Mouse (Mus musculus): ENCODE data around the gene Spic. TPM values are rescaled to one million over a fixed set of nuclear protein-coding genes. Genes with fewer than 3 reads are reported as not detected.
"Not testable (repeated sequence)": the region's sequence is repeated elsewhere in the genome, so short reads cannot be mapped to it uniquely, and the experiment has no call there.

Spic gene
- polyA plus RNA-seq, 1 experiment from 2014 or later = not detected

DNA sequence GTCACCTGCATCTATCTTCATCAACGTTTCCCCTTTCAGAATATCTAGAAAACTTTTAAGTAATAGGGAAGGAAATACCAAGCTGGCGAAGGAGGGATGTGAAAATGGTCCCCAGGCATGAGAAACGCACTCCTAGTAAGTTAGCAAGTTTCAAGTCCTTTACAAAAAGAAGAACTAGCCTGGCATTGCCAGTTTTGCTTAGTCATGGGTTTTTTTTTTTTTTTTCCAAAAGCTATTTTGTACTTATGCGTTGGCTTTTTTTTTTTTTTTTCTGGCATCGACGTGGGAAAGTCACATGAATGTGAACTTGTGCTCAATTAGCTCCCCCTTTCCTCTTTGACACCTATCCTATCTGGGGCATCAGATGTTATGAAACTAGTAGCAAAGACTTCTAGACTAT is 27.5 kb upstream of the Spic start:
- 85% methylated on average over 6 of the region's 6 CpGs for WGBS
- H3K4me3 ChIP-seq (replicated peaks) = no peak overlapping the region
- H3K9me3 ChIP-seq = no peaks in the 10 kb centered on the region
- no peaks in the 10 kb centered on the region for H3K4me1 ChIP-seq
- no peak for ATAC-seq (ENCODE audit: low FRiP score)
- H3K36me3 ChIP-seq (replicated peaks) = no peaks in the 10 kb centered on the region
- no peak overlapping the region for H3K4me2 ChIP-seq
- H3K27ac ChIP-seq = no peak overlapping the region
- H3K27me3 ChIP-seq = no peaks in the 10 kb centered on the region
- H3K9ac ChIP-seq = no peak overlapping the region

DNA sequence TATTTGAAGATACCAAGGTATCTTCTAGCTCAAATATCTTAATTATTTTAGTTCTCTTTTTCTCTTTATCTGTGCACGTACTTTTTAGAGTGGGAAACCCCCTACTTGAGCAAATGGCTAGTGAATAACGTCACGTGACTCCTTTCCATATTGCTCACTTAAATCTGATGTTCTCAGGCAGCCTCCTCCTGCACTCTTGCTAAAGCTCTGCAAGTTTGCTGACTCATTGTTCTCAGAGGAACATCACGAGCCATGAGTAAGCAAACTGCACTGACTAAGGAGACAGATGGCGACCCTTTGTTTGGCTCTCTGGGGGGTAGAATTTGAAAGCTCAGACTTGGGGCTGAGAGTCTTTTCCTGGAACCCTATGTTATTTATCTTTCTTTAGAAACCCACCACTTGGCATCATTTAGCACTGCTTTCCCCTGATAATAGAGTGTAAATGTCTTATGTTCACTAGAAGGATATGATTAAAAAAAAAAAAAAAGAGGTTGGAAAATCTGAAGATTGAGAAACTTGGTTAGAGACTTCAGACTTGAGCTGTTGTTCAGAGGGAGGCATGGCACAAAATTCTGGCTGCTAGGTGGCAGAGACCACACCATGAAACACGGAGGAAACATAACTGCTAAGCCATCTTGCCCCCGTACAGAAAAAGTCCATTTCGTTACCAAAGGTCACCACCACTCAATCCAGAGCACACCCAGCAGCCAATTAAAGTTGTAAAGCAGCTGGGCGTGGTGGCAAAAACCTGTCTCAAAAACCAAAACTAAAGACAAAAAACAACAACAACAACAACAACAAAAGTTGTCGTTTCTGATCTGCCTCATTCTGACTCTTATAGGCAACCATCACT is 24.1 kb upstream of the Spic start:
- no peak for ATAC-seq (ENCODE audit: low FRiP score)
- H3K4me3 ChIP-seq (replicated peaks) = no peak overlapping the region
- no peak overlapping the region for H3K9ac ChIP-seq
- H3K4me1 ChIP-seq = no peaks in the 10 kb centered on the region
- H3K27me3 ChIP-seq = no peaks in the 10 kb centered on the region
- no peak overlapping the region for H3K27ac ChIP-seq
- H3K36me3 ChIP-seq (replicated peaks) = no peaks in the 10 kb centered on the region
- WGBS = 61% methylated on average over 10 of the region's 10 CpGs
- H3K4me2 ChIP-seq = no peak overlapping the region
- no peaks in the 10 kb centered on the region for H3K9me3 ChIP-seq

DNA sequence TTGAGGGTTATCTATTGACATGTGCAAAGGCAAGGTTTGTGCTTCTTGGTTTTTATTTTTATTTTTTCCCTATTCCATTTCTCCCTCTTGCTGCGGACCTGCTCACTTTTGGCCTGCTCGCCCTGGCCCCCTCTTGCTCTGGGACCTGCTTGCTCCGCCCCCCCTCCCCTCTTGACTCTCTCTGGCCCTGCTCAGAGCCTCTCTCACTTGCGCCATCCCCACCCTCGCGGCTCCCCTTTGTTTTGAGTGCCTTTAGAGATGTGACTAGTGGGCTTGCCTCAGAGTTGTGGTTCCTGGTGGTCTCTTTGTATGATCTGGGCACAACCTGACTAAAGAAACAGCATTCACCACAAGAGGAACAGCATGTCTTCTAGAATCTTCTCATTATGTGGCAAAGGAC is 16.1 kb upstream of the Spic start:
- Histone ChIP-seq H3K27me3 (no peaks in the 10 kb centered on the region), H3K4me1 (no peaks in the 10 kb centered on the region), H3K4me2 (no peak overlapping the region), H3K9ac (no peak overlapping the region), H3K36me3 (replicated peaks) (no peaks in the 10 kb centered on the region), H3K9me3 (no peaks in the 10 kb centered on the region), H3K4me3 (replicated peaks) (no peak overlapping the region), H3K27ac (no peak overlapping the region)
- ATAC-seq (ENCODE audit: low FRiP score) = no peak
- 71% methylated on average over 6 of the region's 6 CpGs for WGBS

DNA sequence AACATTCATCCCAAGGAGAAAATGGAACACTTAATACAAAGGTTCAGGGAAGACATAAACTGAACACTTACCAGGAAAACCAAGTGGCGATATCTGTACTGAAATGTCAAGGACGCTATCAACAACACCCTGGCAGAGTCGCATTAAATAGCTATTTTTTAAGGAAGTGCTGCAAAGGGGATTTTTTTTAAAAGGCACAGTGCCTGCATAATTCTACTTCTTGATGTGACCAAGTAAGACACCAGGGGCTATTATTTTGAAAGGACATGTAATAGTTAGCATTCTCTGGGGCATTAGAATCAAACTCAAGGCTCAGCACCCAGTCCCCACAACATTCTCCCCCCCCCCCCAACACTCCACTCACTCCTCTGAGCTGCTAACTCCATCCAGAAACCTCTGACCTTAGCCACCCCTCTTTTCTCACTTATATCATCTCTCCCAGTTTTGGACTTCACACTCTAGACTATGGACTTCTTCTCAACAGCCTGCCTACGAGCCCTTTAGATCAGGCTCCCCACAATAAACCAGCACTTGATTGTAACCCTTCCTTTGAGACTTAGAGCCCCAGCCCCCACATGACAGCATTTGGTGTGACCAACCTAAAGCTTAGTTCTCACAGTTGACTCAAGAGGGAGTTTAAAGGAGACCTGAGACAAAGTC is 1.8 kb downstream of the Spic start:
- Histone ChIP-seq H3K27me3 (no peaks in the 10 kb centered on the region), H3K27ac (no peak overlapping the region), H3K36me3 (replicated peaks) (no peaks in the 10 kb centered on the region), H3K9me3 (no peaks in the 10 kb centered on the region), H3K4me3 (replicated peaks) (no peak overlapping the region), H3K4me1 (no peaks in the 10 kb centered on the region), H3K4me2 (no peak overlapping the region), H3K9ac (no peak overlapping the region)
- ATAC-seq (ENCODE audit: low FRiP score) = no peak
- 82% methylated on average over 4 of the region's 4 CpGs for WGBS

DNA sequence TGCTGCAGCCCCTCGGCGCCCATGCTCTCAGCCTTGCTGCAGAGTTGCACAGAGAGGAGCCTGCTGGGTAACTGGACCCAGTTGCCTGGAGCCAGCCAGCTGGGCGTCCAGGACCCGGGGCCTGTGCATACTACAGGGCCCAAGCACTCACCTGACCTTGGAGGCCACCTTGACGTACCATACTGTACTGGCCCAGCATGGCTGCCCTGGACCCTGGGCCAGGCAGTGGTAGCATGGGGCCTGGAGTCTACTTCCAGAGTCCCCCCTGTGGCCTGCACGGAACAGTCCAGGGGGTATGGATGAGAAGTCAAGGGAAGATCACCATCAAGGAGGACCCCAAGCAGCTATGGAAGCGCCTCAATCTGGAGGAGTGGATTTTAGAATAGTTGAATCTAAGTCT is 12.0 kb downstream of the Spic start:
- H3K9me3 ChIP-seq = no peaks in the 10 kb centered on the region
- H3K9ac ChIP-seq = no peak overlapping the region
- H3K27ac ChIP-seq = no peak overlapping the region
- 91% methylated on average over 7 of the region's 7 CpGs for WGBS
- H3K27me3 ChIP-seq = no peaks in the 10 kb centered on the region
- H3K4me2 ChIP-seq = no peak overlapping the region
- no peak for ATAC-seq (ENCODE audit: low FRiP score)
- no peaks in the 10 kb centered on the region for H3K4me1 ChIP-seq
- no peaks in the 10 kb centered on the region for H3K36me3 ChIP-seq (replicated peaks)
- no peak overlapping the region for H3K4me3 ChIP-seq (replicated peaks)

DNA sequence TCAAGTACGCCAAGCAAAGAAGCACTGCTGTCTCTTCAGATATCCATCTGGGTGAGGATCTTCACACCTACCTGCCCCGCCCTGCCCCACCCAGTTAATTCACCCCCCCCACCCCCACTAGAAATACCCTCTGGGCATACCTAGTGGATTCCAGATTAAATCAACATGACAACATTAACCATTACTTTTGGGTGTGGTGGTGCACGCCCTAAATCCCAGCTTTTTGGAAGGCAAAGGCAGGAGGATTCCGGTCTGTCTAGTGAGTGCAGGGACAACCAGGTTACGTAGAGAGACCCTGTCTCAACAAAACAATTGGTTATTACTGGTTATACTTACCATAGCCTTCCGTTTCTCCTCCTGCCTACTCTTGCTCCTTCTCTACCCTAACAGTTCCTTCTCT is 12.7 kb downstream of the Spic start:
- Histone ChIP-seq H3K9ac (no peak overlapping the region), H3K9me3 (no peaks in the 10 kb centered on the region), H3K4me3 (replicated peaks) (no peak overlapping the region), H3K4me1 (no peaks in the 10 kb centered on the region), H3K27ac (no peak overlapping the region), H3K4me2 (no peak overlapping the region), H3K27me3 (no peaks in the 10 kb centered on the region), H3K36me3 (replicated peaks) (no peaks in the 10 kb centered on the region)
- WGBS = 87% methylated on average over 6 of the region's 6 CpGs
- no peak for ATAC-seq (ENCODE audit: low FRiP score)

DNA sequence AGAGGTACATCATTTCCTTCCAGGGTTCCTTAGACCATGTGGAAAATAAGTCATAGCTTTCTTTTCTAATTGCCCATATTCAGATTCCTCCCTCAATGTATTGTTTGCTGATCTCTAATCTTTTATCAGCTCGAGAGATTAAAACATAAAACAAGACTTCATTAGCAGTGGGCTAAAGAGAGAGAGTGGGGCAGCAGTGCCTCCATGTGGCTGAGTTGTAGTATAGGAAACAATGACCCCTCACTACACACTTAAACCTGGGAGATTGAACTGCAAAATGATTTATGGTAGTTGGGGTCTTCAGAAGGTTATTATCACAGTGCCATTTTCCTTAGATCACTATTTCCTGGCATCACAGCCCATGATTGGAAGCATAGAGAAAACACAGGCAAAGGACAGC is 15.1 kb downstream of the Spic start:
- no peak overlapping the region for H3K9ac ChIP-seq
- no peaks in the 10 kb centered on the region for H3K27me3 ChIP-seq
- no peak overlapping the region for H3K4me2 ChIP-seq
- no peaks in the 10 kb centered on the region for H3K36me3 ChIP-seq (replicated peaks)
- 49% methylated on average over 1 of the region's 1 CpGs for WGBS
- ATAC-seq (ENCODE audit: low FRiP score) = no peak
- no peak overlapping the region for H3K4me3 ChIP-seq (replicated peaks)
- H3K27ac ChIP-seq = no peak overlapping the region
- H3K9me3 ChIP-seq = no peaks in the 10 kb centered on the region
- no peaks in the 10 kb centered on the region for H3K4me1 ChIP-seq

DNA sequence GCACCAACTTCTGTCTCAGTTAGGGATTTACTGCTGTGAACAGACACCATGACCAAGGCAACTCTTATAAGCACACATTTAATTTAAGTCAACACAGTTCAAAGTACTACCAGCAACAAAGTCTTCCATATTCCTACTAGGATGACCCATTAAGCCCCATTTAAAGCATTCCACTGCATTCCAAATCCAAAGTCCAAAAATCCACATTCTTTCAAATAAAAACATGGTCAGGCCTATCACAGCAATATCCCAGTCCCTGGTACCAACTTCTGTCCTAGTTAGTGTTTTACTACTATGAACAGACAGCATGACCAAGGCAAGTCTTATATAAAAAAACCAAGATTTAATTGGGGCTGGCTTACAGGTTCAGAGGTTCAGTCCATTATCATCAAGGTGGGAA is 21.0 kb downstream of the Spic start:
- H3K27ac ChIP-seq; H3K27me3 ChIP-seq; H3K4me3 ChIP-seq (replicated peaks); H3K36me3 ChIP-seq (replicated peaks); H3K4me2 ChIP-seq; H3K9ac ChIP-seq; H3K4me1 ChIP-seq; ATAC-seq (ENCODE audit: low FRiP score); H3K9me3 ChIP-seq: not testable (repeated sequence)

DNA sequence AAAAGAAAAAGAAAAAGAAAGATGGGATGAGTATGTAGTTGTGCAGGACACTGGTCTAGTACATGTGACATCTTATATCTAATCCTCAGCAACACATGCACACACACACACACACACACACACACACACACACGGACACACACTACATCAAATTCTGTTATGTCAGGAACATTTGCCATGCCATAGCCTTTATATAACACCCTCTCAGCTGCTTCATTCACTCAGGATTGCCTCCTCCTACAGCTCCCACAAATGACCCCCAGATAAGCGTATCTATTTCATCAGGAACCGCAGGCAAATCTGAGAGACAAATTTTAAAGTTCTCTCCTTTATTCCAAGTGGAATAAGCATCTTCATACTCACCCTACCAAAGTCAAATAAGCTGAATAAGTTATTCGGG is 25.9 kb downstream of the Spic start:
- Histone ChIP-seq H3K27me3 (no peaks in the 10 kb centered on the region), H3K36me3 (replicated peaks) (no peaks in the 10 kb centered on the region), H3K27ac (no peak overlapping the region), H3K9ac (no peak overlapping the region), H3K4me2 (no peak overlapping the region), H3K4me1 (no peaks in the 10 kb centered on the region), H3K9me3 (no peaks in the 10 kb centered on the region), H3K4me3 (replicated peaks) (no peak overlapping the region)
- 89% methylated on average over 4 of the region's 4 CpGs for WGBS
- ATAC-seq (ENCODE audit: low FRiP score) = no peak

DNA sequence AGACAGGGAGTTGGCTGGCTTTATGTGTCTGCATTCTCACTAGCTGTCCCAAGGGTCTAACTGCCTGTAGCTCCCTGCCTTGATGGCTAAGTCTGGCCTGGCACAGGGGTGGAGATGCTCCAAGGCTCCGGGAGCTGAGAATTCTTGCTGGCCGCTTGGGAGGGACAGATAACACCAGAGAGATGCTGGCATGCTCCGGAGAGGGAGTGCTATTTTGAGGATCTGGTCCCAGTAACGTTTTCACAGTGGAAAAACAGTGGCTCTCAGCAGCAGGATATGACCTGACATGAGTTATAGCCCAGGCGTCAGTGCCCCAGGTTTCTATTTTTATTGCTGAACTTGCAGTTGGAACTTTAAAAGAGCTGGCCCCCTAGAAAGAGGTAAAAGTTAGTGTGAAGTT is 39.4 kb downstream of the Spic start:
- Histone ChIP-seq H3K27ac (no peak overlapping the region), H3K9ac (no peak overlapping the region), H3K4me2 (no peak overlapping the region), H3K4me3 (replicated peaks) (no peak overlapping the region), H3K36me3 (replicated peaks) (no peaks in the 10 kb centered on the region), H3K9me3 (no peaks in the 10 kb centered on the region), H3K4me1 (no peaks in the 10 kb centered on the region), H3K27me3 (no peaks in the 10 kb centered on the region)
- ATAC-seq (ENCODE audit: low FRiP score) = no peak
- WGBS = 82% methylated on average over 5 of the region's 5 CpGs

DNA sequence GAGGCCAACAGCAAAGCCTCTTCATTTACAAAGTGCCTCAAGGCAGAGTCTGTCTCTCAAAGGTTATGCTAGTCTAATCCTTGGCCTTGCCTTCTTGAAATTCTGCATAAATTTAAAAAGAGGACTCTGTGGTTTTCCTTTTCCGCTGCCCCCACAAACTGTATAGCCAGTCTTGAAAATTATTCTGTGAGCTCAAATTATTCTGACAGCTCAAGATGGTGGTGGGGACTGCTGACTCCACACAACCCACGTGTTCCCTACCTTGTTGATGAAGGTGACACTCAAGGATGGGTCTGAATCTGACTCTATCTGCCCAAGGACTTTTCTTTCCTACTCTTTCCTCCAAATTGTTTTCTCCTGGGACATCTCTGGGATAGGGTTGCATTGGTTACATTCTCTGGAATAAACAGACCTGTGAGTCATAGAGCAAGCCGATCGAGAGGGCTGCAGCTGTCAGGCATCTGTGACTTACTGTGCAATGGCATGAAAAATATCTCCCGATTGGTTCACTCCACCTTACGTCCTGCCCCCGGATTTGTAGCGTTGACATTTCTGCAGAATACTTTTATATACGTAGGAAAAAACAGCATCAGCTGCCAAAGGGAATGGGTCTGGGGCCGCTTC is 53.4 kb downstream of the Spic start:
- H3K9ac ChIP-seq = no peak overlapping the region
- H3K4me1 ChIP-seq = no peaks in the 10 kb centered on the region
- no peaks in the 10 kb centered on the region for H3K9me3 ChIP-seq
- no peak overlapping the region for H3K4me3 ChIP-seq (replicated peaks)
- H3K36me3 ChIP-seq (replicated peaks) = no peaks in the 10 kb centered on the region
- WGBS = 91% methylated on average over 10 of the region's 10 CpGs
- no peak overlapping the region for H3K4me2 ChIP-seq
- H3K27me3 ChIP-seq = no peaks in the 10 kb centered on the region
- no peak overlapping the region for H3K27ac ChIP-seq
- ATAC-seq (ENCODE audit: low FRiP score) = no peak

DNA sequence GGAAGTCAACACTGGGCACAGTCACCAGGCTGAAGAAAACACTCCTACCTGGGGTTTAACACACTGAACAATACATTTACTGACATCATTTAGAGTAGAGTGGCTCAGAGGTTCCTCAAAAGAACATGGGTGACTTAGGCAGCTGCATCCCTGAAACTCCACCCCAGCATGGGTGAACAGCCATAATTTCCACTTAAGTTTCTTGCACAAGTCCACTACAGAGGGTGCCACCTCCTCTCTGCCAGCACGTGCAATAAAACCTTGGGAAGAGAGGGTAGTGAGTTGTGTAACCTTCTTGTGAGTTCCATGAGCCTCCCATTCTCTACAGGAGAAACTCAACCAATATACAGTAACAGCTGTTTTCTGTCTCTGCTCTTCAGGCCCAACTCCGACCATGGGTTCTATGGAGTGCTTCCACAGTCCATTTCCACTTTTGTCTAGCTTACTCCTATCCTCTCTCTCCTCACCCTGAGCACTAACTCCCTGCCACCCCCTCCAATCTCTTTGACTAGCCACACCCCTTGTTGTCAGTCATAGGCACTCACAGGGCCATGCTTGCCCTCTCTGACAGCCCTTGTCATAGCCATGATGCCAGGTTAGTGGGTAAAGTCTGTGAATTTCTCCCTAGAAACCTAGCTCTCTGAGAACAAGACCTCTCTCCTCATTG is 54.0 kb downstream of the Spic start:
- Histone ChIP-seq H3K36me3 (replicated peaks) (no peaks in the 10 kb centered on the region), H3K27ac (no peak overlapping the region), H3K4me1 (no peaks in the 10 kb centered on the region), H3K4me2 (no peak overlapping the region), H3K27me3 (no peaks in the 10 kb centered on the region), H3K4me3 (replicated peaks) (no peak overlapping the region), H3K9ac (no peak overlapping the region), H3K9me3 (no peaks in the 10 kb centered on the region)
- WGBS = 86% methylated on average over 2 of the region's 2 CpGs
- ATAC-seq (ENCODE audit: low FRiP score) = no peak
